Mouse (Mus musculus): ENCODE data around the gene Gm10190. TPM values are rescaled to one million over a fixed set of nuclear protein-coding genes. Genes with fewer than 3 reads are reported as not detected.

Gene Gm10190
- polyA plus RNA-seq, 1 experiment from 2014 or later: 2.2 TPM

- Histone ChIP-seq H3K4me3 (replicated peaks; ENCODE audit: low read length) (no peak overlapping the region), H3K9me3 (ENCODE audit: control insufficient read depth, low read length) (no peaks in the 10 kb centered on the region), H3K4me2 (replicated peaks) (no peak overlapping the region), H3K4me1 (replicated peaks; ENCODE audit: control insufficient read depth, insufficient read depth, low read length) (no peaks in the 10 kb centered on the region), H3K27me3 (ENCODE audit: control insufficient read depth, insufficient read depth, low read length) (no peaks in the 10 kb centered on the region), H3K9ac (no peak overlapping the region), H3K27ac (no peak overlapping the region), H3K36me3 (replicated peaks; ENCODE audit: control insufficient read depth, insufficient read depth) (no peaks in the 10 kb centered on the region)
- 86% methylated on average over 7 of the region's 7 CpGs for WGBS
- no peak for DNase-seq (ENCODE audit: low spot score)
- no peak for ATAC-seq (ENCODE audit: low FRiP score)
Observed at GRCm38 (mm10) chr17:80324521-80324920, 48.8 kb downstream of the Gm10190 start.

DNA sequence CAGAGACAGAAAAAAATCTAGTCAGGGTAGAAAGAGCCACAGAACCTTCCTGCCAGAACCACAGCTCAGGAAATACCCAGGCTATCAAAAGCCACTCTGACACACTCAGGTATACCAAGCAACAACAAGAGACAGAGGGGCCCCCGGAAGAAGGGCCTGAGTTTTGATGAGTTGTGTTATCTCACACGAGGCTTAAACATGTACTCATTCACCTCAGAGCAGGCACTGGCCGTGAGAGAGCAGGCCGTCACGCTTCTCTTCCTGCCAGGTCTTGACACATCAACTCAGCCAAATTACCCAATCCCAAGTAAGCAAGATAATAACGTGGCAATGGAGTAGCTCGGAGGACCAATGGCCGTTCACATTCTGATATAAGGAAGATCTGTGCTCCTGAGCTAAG is 49.7 kb downstream of the Gm10190 start:
- no peak overlapping the region for H3K4me3 ChIP-seq (replicated peaks; ENCODE audit: low read length)
- no peak overlapping the region for H3K27ac ChIP-seq
- no peaks in the 10 kb centered on the region for H3K9me3 ChIP-seq (ENCODE audit: control insufficient read depth, low read length)
- no peaks in the 10 kb centered on the region for H3K36me3 ChIP-seq (replicated peaks; ENCODE audit: control insufficient read depth, insufficient read depth)
- no peaks in the 10 kb centered on the region for H3K27me3 ChIP-seq (ENCODE audit: control insufficient read depth, insufficient read depth, low read length)
- WGBS: 82% methylated on average over 8 of the region's 8 CpGs
- DNase-seq (ENCODE audit: low spot score): no peak
- H3K4me2 ChIP-seq (replicated peaks): no peak overlapping the region
- no peaks in the 10 kb centered on the region for H3K4me1 ChIP-seq (replicated peaks; ENCODE audit: control insufficient read depth, insufficient read depth, low read length)
- no peak overlapping the region for H3K9ac ChIP-seq
- ATAC-seq (ENCODE audit: low FRiP score): no peak

Other genes with a start within 250 kb of the Gm10190 start
- gene Galm, start 246.1 kb downstream of the Gm10190 start, polyA plus RNA-seq (2014; fragmentation: Nextera tagmentation; extraction: Ambion mirVana): 2.2 and 2.4 TPM in 2 replicates
- gene Srsf7, start 166.2 kb downstream of the Gm10190 start, polyA plus RNA-seq (2014; fragmentation: Nextera tagmentation; extraction: Ambion mirVana): 389 and 452 TPM in 2 replicates
- gene Ttc39d, start 166.1 kb downstream of the Gm10190 start, polyA plus RNA-seq (2014; fragmentation: Nextera tagmentation; extraction: Ambion mirVana): 0.15 and 0.26 TPM in 2 replicates
- gene Gemin6, start 149.1 kb downstream of the Gm10190 start, polyA plus RNA-seq (2014; fragmentation: Nextera tagmentation; extraction: Ambion mirVana): 19.4 and 20.9 TPM in 2 replicates
- gene Morn2, start 83.3 kb downstream of the Gm10190 start, polyA plus RNA-seq (2014; fragmentation: Nextera tagmentation; extraction: Ambion mirVana): 58.1 and 64.2 TPM in 2 replicates
- gene Dhx57, start 83.1 kb downstream of the Gm10190 start, polyA plus RNA-seq (2014; fragmentation: Nextera tagmentation; extraction: Ambion mirVana): 51.3 and 61.0 TPM in 2 replicates
- 1.5 and 2.6 TPM in 2 replicates for gene Arhgef33, start 66.1 kb downstream of the Gm10190 start, polyA plus RNA-seq (2014; fragmentation: Nextera tagmentation; extraction: Ambion mirVana)
- gene Sos1, start 106.9 kb upstream of the Gm10190 start, polyA plus RNA-seq (2014; fragmentation: Nextera tagmentation; extraction: Ambion mirVana): 13.4 and 13.5 TPM in 2 replicates
- gene Cdkl4, start 204.3 kb upstream of the Gm10190 start, polyA plus RNA-seq (2014; fragmentation: Nextera tagmentation; extraction: Ambion mirVana): 7.0 and 7.3 TPM in 2 replicates

Measured in hindbrain, embryonic 14.5 days (tissue).